Mouse (Mus musculus): ENCODE data around the gene Klf6. TPM values are rescaled to one million over a fixed set of nuclear protein-coding genes. Genes with fewer than 3 reads are reported as not detected.

The Klf6 gene
- polyA plus RNA-seq, 1 experiment from 2014 or later, result 63.8 TPM

DNA sequence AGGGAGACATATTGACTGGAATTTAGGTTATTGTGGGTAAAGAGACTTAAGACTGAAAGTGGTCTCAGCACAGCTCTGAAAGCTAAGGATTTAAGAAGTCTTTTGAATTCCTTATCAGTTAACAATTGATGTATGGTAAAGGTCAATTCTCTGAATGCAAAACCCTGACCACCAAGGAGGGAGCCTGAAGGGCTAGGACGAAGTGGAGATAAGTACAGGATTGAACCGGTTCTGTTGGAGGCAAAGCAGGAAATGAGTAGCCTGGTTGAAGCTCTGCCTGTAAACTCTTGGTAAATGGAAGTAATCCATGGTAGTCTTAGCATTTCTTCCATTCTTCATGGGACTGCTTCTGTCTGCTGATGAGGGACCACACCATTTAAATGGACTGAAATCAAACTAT is 17.5 kb upstream of the Klf6 start:
- Histone ChIP-seq H3K27me3 (ENCODE audit: insufficient read depth, poor library complexity, severe bottlenecking) (no peaks in the 10 kb centered on the region), H3K9me3 (no peaks in the 10 kb centered on the region), H3K4me3 (no peak overlapping the region), H3K4me1 (peaks cover 10% of the 10 kb centered on the region; the same call in 1 of the 2 replicates), H3K36me3 (no peaks in the 10 kb centered on the region), H3K27ac (no peak overlapping the region)
- WGBS, result 22% methylated on average over 2 of the region's 2 CpGs
- no peak for DNase-seq (ENCODE audit: low spot score)

DNA sequence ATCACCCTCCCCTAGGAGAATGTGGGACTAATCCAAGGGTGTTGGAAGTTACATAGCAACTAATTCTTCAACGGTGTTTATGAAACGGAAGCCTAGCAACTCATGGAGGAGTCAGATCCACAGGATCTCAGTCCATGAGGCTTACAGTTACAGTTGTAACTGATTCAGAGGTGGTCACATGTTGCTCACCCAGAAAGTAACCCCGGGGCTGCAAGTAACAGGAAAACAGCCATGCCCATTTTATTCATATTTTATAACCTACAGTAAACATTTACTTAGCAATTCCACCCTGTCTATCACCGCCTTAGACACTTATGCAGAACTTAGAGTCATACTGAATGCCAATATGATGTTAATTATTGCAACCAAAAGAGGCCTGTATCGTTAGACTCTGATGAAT is 16.9 kb upstream of the Klf6 start:
- Histone ChIP-seq H3K36me3 (no peaks in the 10 kb centered on the region), H3K4me3 (no peak overlapping the region), H3K4me1 (peaks cover 10% of the 10 kb centered on the region; the same call in 1 of the 2 replicates), H3K9me3 (no peaks in the 10 kb centered on the region), H3K27ac (no peak overlapping the region), H3K27me3 (ENCODE audit: insufficient read depth, poor library complexity, severe bottlenecking) (no peaks in the 10 kb centered on the region)
- no peak for DNase-seq (ENCODE audit: low spot score)
- 84% methylated on average over 5 of the region's 5 CpGs for WGBS

DNA sequence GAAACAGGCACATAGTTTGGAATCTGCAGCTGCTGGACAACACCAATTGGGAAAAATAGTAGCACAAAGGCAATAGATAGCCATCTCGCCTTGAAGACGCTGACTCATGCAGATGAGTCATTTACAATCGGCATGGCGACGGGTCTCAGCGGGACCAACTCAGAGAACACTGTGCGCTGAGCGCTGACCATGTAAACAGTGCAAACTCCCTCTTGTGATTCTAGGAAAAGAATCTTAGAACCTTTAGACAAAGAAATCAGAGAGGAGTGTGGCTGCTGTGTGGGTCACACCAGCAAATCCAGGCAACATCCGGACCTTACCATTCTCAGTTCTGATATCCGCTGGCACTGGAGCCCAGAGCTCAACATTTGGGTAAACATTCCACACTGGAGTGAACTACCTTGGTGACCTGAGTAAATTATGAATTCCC is 16.1 kb upstream of the Klf6 start:
- WGBS, result 48% methylated on average over 10 of the region's 10 CpGs
- peak overlapping the region; percentile 27; the same call in 1 of the 2 replicates for H3K4me3 ChIP-seq
- DNase-seq (ENCODE audit: low spot score), result no peak
- no peaks in the 10 kb centered on the region for H3K36me3 ChIP-seq
- H3K4me1 ChIP-seq, result peaks cover 10% of the 10 kb centered on the region; the same call in 1 of the 2 replicates
- no peak overlapping the region for H3K27ac ChIP-seq
- H3K27me3 ChIP-seq (ENCODE audit: insufficient read depth, poor library complexity, severe bottlenecking), result no peaks in the 10 kb centered on the region
- no peaks in the 10 kb centered on the region for H3K9me3 ChIP-seq

DNA sequence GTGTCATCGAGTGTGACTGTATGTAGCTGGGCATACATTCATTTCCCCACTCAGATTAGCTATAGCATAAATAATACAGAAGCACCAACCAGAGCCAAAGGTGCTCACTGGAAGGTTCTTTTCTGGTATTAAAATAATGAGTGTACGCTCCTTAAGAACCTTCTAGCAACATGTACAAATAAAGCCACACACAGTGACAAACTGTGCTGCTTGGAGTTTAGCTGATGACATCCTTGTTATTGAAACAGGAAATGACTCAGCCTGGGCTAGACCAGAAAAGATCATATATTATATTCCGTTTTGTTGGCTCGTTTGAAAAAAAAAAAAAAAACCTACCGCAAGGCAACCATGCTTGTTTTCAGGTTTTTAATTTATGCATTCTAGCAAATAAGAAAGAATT is 15.7 kb upstream of the Klf6 start:
- 67% methylated on average over 5 of the region's 5 CpGs for WGBS
- H3K36me3 ChIP-seq, result no peaks in the 10 kb centered on the region
- no peaks in the 10 kb centered on the region for H3K9me3 ChIP-seq
- no peak overlapping the region for H3K27ac ChIP-seq
- H3K4me1 ChIP-seq, result peaks cover 10% of the 10 kb centered on the region; the same call in 1 of the 2 replicates
- no peak for DNase-seq (ENCODE audit: low spot score)
- no peak overlapping the region for H3K4me3 ChIP-seq
- H3K27me3 ChIP-seq (ENCODE audit: insufficient read depth, poor library complexity, severe bottlenecking), result no peaks in the 10 kb centered on the region

DNA sequence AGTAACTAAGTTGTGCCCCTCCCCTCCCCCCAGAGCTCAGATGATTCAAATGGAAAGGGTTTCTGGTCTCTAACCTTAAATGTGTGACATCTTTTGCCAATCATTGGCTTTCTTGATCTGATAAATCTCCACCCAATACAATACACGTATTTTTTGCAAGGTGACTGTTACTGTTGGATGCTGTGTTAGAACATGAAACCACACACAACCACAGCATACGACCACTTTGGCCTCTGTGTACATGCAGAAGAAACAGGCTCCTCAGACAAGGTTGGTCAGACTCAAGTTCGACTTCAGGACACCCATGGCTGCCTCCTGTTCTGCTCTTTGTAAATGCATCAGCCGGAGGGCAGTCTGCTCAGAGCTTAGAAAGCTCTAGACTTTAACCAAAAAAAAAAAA is 14.4 kb upstream of the Klf6 start:
- no peak overlapping the region for H3K27ac ChIP-seq
- 73% methylated on average over 4 of the region's 4 CpGs for WGBS
- no peaks in the 10 kb centered on the region for H3K36me3 ChIP-seq
- H3K27me3 ChIP-seq (ENCODE audit: insufficient read depth, poor library complexity, severe bottlenecking), result no peaks in the 10 kb centered on the region
- no peak overlapping the region for H3K4me3 ChIP-seq
- no peaks in the 10 kb centered on the region for H3K9me3 ChIP-seq
- H3K4me1 ChIP-seq, result peaks cover 10% of the 10 kb centered on the region; the same call in 1 of the 2 replicates
- DNase-seq (ENCODE audit: low spot score), result no peak

DNA sequence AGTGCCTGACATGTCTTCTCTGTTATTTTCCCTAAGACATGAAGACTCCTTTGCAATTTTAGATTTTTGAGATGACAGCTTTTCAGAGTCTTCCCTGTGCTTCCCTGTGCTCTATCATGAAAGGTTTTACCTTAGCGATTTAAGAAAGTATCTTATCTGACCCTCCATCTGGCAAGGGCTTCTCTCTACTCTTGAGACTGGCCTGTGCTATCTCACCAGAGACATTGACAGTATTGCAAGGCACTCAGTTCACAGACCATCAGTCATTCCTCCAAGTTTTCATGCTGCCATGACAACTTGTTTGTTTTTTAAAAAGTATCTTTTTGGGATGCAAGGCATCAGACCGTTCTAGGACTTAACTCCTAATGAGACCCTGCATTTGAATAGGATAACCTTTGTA is 13.5 kb upstream of the Klf6 start:
- Histone ChIP-seq H3K27me3 (ENCODE audit: insufficient read depth, poor library complexity, severe bottlenecking) (no peaks in the 10 kb centered on the region), H3K9me3 (no peaks in the 10 kb centered on the region), H3K4me1 (peaks cover 10% of the 10 kb centered on the region; the same call in 1 of the 2 replicates), H3K36me3 (no peaks in the 10 kb centered on the region), H3K27ac (no peak overlapping the region), H3K4me3 (no peak overlapping the region)
- 31% methylated on average over 2 of the region's 2 CpGs for WGBS
- no peak for DNase-seq (ENCODE audit: low spot score)

DNA sequence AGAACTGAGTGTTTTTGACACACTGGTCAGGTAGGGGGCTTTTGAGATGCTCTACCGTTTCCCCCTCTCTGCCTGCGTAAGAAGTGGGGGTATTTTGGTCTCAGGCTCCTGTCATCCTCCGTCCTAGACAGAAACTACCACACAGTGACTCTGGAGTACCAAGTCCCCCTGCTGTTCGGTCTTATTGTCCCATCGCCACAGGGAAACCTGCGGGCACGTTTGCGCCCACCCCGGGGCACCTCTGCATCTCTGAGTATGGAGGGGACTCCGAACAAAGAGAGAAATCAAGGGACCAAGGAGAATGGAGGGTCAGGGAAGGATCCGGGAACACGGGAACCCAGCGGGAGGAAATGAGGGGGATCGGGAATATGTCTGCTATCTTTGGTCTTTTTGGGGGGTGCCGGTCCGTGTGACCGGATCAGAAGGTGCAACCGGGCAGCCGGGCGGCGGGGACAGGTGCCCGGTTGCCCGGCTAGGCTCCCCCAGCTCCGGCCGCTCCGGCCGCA is 578 bp upstream of the Klf6 start:
- Histone ChIP-seq H3K9me3 (no peaks in the 10 kb centered on the region), H3K27ac (peak overlapping the region; percentile 99), H3K4me1 (peaks cover 13% of the 10 kb centered on the region), H3K27me3 (ENCODE audit: insufficient read depth, poor library complexity, severe bottlenecking) (no peaks in the 10 kb centered on the region), H3K4me3 (peak overlapping the region; percentile 81), H3K36me3 (peaks cover 10% of the 10 kb centered on the region)
- DNase-seq (ENCODE audit: low spot score), result peak; percentile 85
- 0% methylated on average over 27 of the region's 27 CpGs for WGBS

DNA sequence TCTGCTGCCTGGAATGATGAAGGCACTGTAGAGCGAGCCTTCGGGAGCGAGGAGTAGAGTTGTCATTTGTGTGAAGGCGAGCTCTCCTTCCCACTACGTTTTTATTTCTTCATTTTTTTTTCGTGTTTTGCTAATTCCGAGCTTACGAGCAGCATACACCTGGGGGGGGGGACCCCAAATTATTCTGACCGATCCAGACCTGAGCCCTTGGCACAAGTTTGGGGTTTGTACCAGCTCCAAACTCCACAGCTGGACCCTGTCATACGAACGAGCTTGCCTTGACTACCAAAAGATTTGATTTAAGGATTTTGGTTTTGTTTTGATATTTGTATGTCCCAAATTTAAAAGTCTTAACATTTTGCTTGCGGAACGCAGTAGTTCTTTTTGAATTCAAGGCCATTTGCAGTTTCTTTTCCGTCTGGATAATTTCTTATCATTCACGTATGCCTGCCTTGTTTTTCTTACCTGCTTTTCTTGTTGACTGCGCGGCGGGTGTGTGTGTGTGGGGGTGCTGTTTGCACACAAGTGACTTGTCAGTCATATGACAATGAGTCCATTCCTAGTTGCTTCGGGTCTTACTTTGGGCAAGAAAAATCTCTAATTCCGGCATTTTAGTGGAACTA is 832 bp downstream of the Klf6 start:
- H3K4me1 ChIP-seq, result peaks cover 19% of the 10 kb centered on the region
- H3K27me3 ChIP-seq (ENCODE audit: insufficient read depth, poor library complexity, severe bottlenecking), result no peaks in the 10 kb centered on the region
- whole genome bisulfite sequencing, result 0% methylated on average over 20 of the region's 20 CpGs
- peak overlapping the region; percentile 99 for H3K27ac ChIP-seq
- H3K4me3 ChIP-seq, result peak overlapping the region; percentile 81
- H3K9me3 ChIP-seq, result no peaks in the 10 kb centered on the region
- H3K36me3 ChIP-seq, result peaks cover 24% of the 10 kb centered on the region
- no peak for DNase-seq (ENCODE audit: low spot score)

DNA sequence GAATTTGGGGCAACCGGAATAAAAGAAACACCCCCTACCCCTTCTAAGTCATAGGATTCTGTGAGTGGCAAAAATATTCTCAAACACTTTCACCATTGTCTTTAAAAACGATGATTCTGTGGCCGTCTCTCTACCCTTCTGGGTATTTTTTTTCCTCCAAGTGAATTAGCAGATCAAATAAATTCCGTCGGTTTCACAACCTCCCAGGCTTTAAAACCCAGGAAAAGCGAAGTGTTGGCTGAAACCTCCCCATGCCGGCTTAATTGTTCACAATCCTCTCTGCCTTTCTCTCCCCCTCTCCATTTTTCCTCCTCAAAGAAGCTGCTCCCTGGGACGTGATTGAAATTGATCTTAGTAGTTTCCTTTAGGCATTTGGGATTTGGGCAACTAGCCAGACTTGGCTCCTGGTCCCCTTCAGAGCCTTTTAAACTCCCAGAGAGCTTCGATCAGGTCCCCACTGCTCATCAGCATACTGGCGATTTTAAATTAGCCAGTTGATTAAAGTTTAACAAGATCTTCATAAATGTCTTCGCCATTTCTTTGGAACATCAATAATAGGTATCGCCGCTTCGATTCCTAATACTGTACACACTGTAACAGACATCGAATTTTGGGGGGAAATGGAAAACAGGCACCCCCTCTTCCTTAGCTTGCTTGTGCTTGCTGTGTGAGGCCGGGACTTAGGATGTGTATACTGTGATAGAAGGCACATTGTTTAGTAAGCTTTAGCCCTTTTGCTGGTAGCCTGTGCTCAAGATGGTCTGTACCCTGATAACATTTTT is 1.5 kb downstream of the Klf6 start:
- Histone ChIP-seq H3K36me3 (peaks cover 31% of the 10 kb centered on the region), H3K27ac (peak overlapping the region; percentile 99), H3K27me3 (ENCODE audit: insufficient read depth, poor library complexity, severe bottlenecking) (no peaks in the 10 kb centered on the region), H3K9me3 (no peaks in the 10 kb centered on the region), H3K4me3 (peak overlapping the region; percentile 81), H3K4me1 (peaks cover 21% of the 10 kb centered on the region)
- WGBS, result 5% methylated on average over 16 of the region's 16 CpGs
- DNase-seq (ENCODE audit: low spot score), result no peak

DNA sequence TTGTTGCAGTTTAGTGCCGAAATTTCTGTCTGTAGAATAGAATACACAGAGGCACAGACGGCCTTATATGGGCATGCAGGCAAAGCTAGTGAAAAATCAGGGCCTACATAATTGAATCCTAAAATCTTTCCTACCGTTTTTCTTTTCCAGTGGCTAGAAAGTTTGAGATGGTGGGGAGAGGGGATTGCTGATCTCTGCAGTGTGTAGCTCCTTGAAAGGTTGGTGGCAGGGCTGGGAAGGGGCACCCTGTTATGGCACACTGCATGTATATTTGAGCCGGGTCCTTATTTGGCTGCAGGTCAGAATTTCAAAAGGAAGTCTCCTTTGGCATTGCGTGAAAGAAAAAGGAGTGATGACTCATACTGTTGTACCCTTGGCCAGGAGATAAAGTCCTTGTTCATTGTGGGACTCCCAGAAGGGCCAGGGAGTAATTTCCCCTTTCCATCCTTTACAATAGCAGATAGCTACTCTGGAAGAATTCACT is 2.2 kb downstream of the Klf6 start:
- Histone ChIP-seq H3K4me3 (peak overlapping the region; percentile 81), H3K27me3 (ENCODE audit: insufficient read depth, poor library complexity, severe bottlenecking) (no peaks in the 10 kb centered on the region), H3K36me3 (peaks cover 36% of the 10 kb centered on the region), H3K4me1 (peaks cover 21% of the 10 kb centered on the region), H3K27ac (peak overlapping the region; percentile 99), H3K9me3 (no peaks in the 10 kb centered on the region)
- DNase-seq (ENCODE audit: low spot score), result no peak
- WGBS, result 3% methylated on average over 5 of the region's 5 CpGs

DNA sequence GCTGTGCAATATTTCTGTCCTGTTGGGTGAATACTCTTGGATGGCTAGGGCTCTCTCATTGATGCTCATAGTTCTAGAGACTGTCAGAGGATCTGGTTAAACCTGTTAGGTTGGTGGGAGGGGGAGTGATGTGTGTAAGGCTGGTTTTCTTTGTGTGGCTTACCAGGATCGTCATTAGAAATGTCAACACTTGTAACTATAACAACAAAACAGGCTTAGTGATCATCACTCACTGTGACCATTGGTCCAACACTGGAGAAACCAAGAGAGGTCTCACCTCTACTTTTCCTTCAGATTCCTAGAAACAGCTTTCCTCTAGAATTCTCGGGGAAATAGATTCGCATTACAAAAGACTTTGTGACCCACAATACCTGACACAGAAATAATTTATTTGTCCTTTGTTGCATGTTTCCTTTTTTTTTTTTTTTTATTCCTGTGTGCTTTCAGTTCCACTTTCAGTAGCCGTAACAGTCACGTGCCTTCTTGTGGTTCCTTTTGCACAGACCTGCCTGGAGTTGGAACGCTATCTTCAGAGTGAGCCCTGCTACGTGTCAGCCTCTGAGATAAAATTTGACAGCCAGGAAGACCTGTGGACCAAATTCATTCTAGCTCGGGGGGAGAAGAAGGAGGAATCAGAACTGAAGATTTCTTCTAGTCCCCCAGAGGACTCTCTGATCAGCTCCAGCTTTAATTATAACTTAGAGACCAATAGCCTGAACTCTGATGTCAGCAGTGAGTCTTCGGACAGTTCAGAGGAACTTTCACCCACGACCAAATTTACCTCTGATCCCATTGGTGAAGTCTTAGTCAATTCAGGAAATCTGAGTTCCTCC is 3.2 kb downstream of the Klf6 start:
- DNase-seq (ENCODE audit: low spot score), result no peak
- peaks cover 24% of the 10 kb centered on the region for H3K4me1 ChIP-seq
- WGBS, result 25% methylated on average over 10 of the region's 10 CpGs
- no peaks in the 10 kb centered on the region for H3K27me3 ChIP-seq (ENCODE audit: insufficient read depth, poor library complexity, severe bottlenecking)
- peaks cover 39% of the 10 kb centered on the region for H3K36me3 ChIP-seq
- H3K9me3 ChIP-seq, result no peaks in the 10 kb centered on the region
- H3K27ac ChIP-seq, result peak overlapping the region; percentile 84
- peak overlapping the region; percentile 81 for H3K4me3 ChIP-seq

DNA sequence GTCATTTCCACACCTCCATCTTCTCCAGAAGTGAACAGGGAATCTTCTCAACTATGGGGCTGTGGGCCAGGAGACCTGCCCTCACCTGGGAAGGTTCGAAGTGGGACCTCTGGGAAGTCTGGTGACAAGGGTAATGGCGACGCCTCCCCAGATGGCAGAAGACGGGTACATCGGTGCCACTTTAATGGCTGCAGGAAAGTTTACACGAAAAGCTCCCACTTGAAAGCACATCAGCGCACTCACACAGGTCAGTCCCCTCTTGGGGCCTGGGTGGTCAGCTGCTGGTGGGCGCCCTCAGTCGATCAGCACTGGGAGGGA is 3.8 kb downstream of the Klf6 start:
- no peak for DNase-seq (ENCODE audit: low spot score)
- peak overlapping the region; percentile 81 for H3K4me3 ChIP-seq
- peaks cover 39% of the 10 kb centered on the region for H3K36me3 ChIP-seq
- H3K27ac ChIP-seq, result peak overlapping the region; percentile 84
- H3K9me3 ChIP-seq, result no peaks in the 10 kb centered on the region
- 85% methylated on average over 9 of the region's 9 CpGs for WGBS
- H3K4me1 ChIP-seq, result peaks cover 28% of the 10 kb centered on the region
- no peaks in the 10 kb centered on the region for H3K27me3 ChIP-seq (ENCODE audit: insufficient read depth, poor library complexity, severe bottlenecking)

All from heart, embryonic 10.5 days (tissue).